Mouse (Mus musculus) activated CD4-positive, CD25-positive, alpha-beta regulatory T cell, adult 4 months (primary cell): Measurements from ENCODE around the gene Akr1b8. TPM values are rescaled to one million over a fixed set of nuclear protein-coding genes. Genes with fewer than 3 reads are reported as not detected.
"Not testable (repeated sequence)": the region's sequence is repeated elsewhere in the genome, so short reads cannot be mapped to it uniquely, and the experiment has no call there.

Experiments used
- ATAC-seq: one replicate; pipeline ENCODE4 v1.8.0; 2017
- polyA plus RNA-seq, 2 experiments: library from polyadenylated mRNA; unstranded; fragments of 100-300 nt; shearing (Covaris generic); gene quantifications; one replicate each; pipeline ENCODE4 v1.2.1; 2017

Akr1b8 gene
- polyA plus RNA-seq, 2 experiments from 2014 or later: not detected

DNA sequence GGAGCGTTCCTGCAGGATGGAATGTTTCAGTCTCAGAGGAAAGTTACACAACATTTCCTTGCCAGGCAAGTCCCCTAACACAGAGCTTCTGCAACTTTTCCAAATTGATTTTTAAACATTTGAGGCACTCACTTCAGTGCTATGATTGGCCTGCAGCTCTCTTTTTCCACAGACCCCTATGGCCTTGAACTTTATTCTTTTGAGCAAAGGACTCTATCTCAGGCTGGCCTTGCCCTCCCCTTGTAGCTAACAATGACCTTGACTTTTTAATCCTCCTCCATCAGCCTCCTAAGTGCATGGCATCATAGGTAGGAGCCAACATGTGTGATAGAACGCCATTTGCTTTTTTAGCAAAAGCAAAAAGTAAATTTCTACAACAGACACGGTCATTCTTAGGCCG, 52.8 kb downstream of the Akr1b8 start:
- no peak for ATAC-seq

DNA sequence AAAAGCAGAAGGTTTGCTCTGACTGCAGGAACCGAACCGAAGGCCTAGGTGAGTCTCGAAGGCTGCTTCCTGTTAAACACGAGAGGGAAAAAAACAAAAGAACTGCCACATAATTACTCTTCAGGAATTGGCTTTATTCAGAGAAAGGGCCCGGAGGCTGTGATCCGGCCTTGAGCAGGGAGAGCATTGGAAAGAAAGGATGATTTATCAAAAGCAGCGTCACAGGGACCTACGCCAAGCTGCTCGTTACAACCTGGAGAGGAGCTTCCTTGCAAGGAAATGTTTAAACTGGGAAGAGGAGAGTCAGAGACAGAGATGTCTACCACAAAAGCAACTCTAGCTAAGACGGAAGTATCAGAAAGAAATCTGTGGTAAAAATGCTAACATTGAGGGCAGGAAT, 53.5 kb downstream of the Akr1b8 start:
- no peak for ATAC-seq

DNA sequence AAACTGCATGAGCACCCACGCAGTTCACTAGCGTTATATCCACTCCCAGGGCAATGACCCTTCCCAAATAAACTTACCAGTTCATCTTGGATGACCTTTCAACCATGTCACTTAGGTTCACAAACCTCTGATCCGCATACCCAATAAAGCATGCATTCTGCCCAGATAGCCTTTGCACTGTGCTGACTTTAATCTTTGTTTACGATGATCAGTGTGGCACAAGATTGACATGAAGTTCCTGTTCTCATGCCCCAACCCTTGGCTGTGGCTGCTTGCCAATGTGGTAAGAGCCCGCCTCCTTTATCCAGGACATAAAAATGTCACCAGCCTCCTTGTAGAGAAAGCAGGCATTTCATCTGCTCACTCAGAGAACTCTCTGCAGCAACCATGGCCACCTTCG, 58.1 kb downstream of the Akr1b8 start, which contains the start of gene Akr1b7:
Gene Akr1b7, plus strand, starts transcription at position 312 of the 400 bp plus-strand sequence.
- ATAC-seq: no peak

DNA sequence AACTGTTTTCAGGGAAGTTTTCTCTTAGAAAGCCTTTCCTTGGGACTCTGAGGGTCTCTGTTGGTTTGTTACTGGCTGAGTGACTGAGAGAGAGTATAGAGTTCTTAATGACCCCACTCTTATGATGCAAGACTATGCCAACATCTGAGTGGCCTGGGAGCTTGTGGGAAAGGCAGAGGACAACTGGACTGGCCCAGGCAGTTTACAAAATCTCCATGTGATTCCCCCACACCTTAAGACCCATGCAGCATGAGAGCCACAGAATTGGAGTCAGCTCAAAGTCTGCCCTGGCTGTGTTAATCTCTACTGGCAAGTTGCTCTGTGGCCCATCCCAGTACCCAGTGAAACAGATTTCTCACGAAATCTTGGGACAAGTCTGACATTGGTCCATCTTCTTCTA, 58.8 kb downstream of the Akr1b8 start:
- no peak for ATAC-seq

DNA sequence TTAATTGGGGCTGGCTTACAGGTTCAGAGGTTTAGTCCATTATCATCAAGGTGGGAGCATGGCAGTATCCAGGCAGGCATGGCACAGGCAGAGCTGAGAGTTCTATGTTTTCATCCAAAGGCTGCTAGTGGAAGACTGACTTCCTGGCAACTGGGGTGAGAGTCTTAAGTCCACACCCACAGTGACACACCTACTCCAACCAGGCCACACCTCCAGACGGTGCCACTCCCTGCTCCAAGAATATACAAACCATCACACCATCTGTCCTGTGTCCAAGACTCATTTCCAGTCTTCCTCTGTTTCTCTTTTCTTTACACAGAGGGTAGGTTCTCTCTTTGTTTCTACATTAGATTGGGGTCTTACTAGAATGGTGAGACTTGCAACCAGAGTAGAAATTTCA, 59.5 kb downstream of the Akr1b8 start:
- not testable (repeated sequence) for ATAC-seq

DNA sequence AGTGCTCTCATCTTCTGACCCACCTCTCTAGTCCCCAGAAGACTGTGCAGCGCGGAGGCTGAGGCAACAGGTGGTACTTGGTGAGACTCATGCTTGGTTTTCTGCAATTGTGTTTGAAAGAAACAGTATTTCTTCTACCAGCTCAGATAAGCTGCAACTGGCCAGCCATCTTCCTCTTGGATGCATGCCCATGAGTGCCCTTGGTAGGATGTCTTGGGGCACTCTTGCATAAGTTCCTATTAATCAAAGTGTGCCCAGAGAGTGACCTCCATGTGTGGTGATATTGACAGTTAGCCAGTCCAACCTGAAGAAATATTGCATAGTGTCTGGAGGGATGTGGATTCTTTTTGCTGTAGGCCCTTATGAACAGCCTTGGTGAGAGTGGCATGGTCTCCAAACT, 62.6 kb downstream of the Akr1b8 start:
- ATAC-seq: no peak

Other genes starting within 250 kb of the Akr1b8 start
- 10 to 100 TPM; 24.4 to 29.2 TPM for gene Slc35b4, start 177.0 kb upstream of the Akr1b8 start, polyA plus RNA-seq
- 100 to 1,000 TPM; 356 to 448 TPM for gene Akr1b3, start 36.6 kb upstream of the Akr1b8 start, polyA plus RNA-seq
- gene Akr1b10, start 30.1 kb downstream of the Akr1b8 start, polyA plus RNA-seq: 10 to 100 TPM; 45.4 to 45.5 TPM
- not detected for gene Akr1b7, start 58.2 kb downstream of the Akr1b8 start, polyA plus RNA-seq
- 10 to 100 TPM; 16.7 to 19.1 TPM for gene Bpgm, start 122.1 kb downstream of the Akr1b8 start, polyA plus RNA-seq
- not detected for gene Cald1, start 244.4 kb downstream of the Akr1b8 start, polyA plus RNA-seq